Mouse (Mus musculus) intestine, postnatal 0 days (tissue): ENCODE data around the gene Man2a2. TPM values are rescaled to one million over a fixed set of nuclear protein-coding genes. Genes with fewer than 3 reads are reported as not detected.
A peak's percentile ranks its signal among the peaks of the same experiment; 100 is the strongest.

Source experiments
- ATAC-seq: fragments of 200-750 bp; cut with Nextera tagmentation; 2 replicates; pipeline ENCODE4 v1.8.0; 2017; ENCODE audit warnings: mild to moderate bottlenecking, moderate TSS enrichment, moderate library complexity
- H3K27ac ChIP-seq: fragments of 300-500 bp; sonication (generic); 2 replicates; pipeline ENCODE4 v1.5.1; 2014; ENCODE audit warnings: mild to moderate bottlenecking, low read depth, low read length, moderate library complexity
- H3K27me3 ChIP-seq: fragments of 300-500 bp; sonication (generic); replicated peaks from 2 replicates; pipeline ENCODE4 v1.6.1; 2014; ENCODE audit warnings: low read length, mixed read lengths; ENCODE audit not compliant: control insufficient read depth, insufficient read depth
- H3K36me3 ChIP-seq: fragments of 300-500 bp; sonication (generic); 2 replicates; pipeline ENCODE4 v1.6.1; 2014; ENCODE audit warnings: mild to moderate bottlenecking, moderate library complexity; ENCODE audit not compliant: control insufficient read depth, insufficient read depth
- H3K4me1 ChIP-seq: fragments of 300-500 bp; sonication (generic); replicated peaks from 2 replicates; pipeline ENCODE4 v1.6.1; 2014; ENCODE audit warnings: antibody characterized with exemption, low read length, mixed read lengths; ENCODE audit not compliant: control insufficient read depth, insufficient read depth
- H3K4me2 ChIP-seq: fragments of 300-500 bp; sonication (generic); replicated peaks from 2 replicates; pipeline ENCODE4 v1.6.1; 2014; ENCODE audit warnings: low read depth, mild to moderate bottlenecking, moderate library complexity
- H3K4me3 ChIP-seq: fragments of 300-500 bp; sonication (generic); 2 replicates; pipeline ENCODE4 v1.5.1; 2014; ENCODE audit warnings: low read depth, low read length
- H3K9ac ChIP-seq: fragments of 300-500 bp; sonication (generic); 2 replicates; pipeline ENCODE4 v1.6.1; 2014; ENCODE audit warnings: mild to moderate bottlenecking, low read depth, low read length
- H3K9me3 ChIP-seq: fragments of 300-500 bp; sonication (generic); 2 replicates; pipeline ENCODE4 v1.6.1; 2016; ENCODE audit warnings: mixed run types; ENCODE audit not compliant: control insufficient read depth
- CTCF ChIP-seq: sonication (generic); IDR thresholded peaks from 2 replicates; pipeline ENCODE4 v1.5.1; 2016; ENCODE audit warnings: low read depth, mild to moderate bottlenecking, control low read depth, antibody characterized with exemption, moderate library complexity
- WGBS: fragments of 180-500 bp; shearing (Covaris S2); extraction: QIAGEN DNeasy Blood & Tissue Kit; methylation state at CpG from one replicate; pipeline ENCODE4 v1.1.7; 2014; 5-methylcytosine and 5-hydroxymethylcytosine counted together
- polyA plus RNA-seq: library from polyadenylated mRNA; unstranded; fragments of >200 nt; fragmentation: Nextera tagmentation; extraction: Ambion mirVana; gene quantifications from 2 replicates; pipeline ENCODE4 v1.2.1, GENCODE M21; 2015

Gene Man2a2
- polyA plus RNA-seq, 1 experiment from 2014 or later, result 4.8 TPM

- TF ChIP-seq CTCF, result no peak
- H3K9ac ChIP-seq, result peak overlapping the region; percentile 100
- peaks cover 11% of the 10 kb centered on the region for H3K36me3 ChIP-seq
- ATAC-seq, result peak; percentile 64
- H3K9me3 ChIP-seq, result no peaks in the 10 kb centered on the region
- peak overlapping the region; percentile 99 for H3K27ac ChIP-seq
- WGBS, result under 1% methylated on average over 90 of the region's 102 CpGs
- peaks cover 5% of the 10 kb centered on the region; the same call in 1 of the 2 replicates for H3K4me1 ChIP-seq
- H3K27me3 ChIP-seq, result no peaks in the 10 kb centered on the region
- H3K4me2 ChIP-seq, result peak overlapping the region; percentile 89
- H3K4me3 ChIP-seq, result peak overlapping the region; percentile 90
Measured at GRCm38 (mm10) chr7:80401860-80402641, 30.9 kb upstream of the Man2a2 start.

GRCm38 (mm10) chr7:80401041-80401859, 30.1 kb upstream of the Man2a2 start:
- TF ChIP-seq CTCF, result no peak
- no peaks in the 10 kb centered on the region for H3K27me3 ChIP-seq
- H3K36me3 ChIP-seq, result peaks cover 19% of the 10 kb centered on the region
- H3K27ac ChIP-seq, result peak overlapping the region; percentile 99
- no peaks in the 10 kb centered on the region for H3K9me3 ChIP-seq
- H3K4me1 ChIP-seq, result peaks cover 5% of the 10 kb centered on the region; the same call in 1 of the 2 replicates
- peak overlapping the region; percentile 100 for H3K9ac ChIP-seq
- peak overlapping the region; percentile 90 for H3K4me3 ChIP-seq
- ATAC-seq, result no peak
- peak overlapping the region; percentile 89 for H3K4me2 ChIP-seq
- 21% methylated on average over 5 of the region's 5 CpGs for WGBS

GRCm38 (mm10) chr7:80400571-80400970, 29.4 kb upstream of the Man2a2 start:
- TF ChIP-seq CTCF, result no peak

GRCm38 (mm10) chr7:80400099-80400498, 28.9 kb upstream of the Man2a2 start:
- peak overlapping the region; percentile 89 for H3K4me2 ChIP-seq
- no peak for ATAC-seq
- WGBS, result 45% methylated on average over 5 of the region's 5 CpGs
- H3K9me3 ChIP-seq, result no peaks in the 10 kb centered on the region
- peaks cover 29% of the 10 kb centered on the region for H3K36me3 ChIP-seq
- H3K4me3 ChIP-seq, result 0 out of 2 replicates have a peak overlapping the region, but pooled peaks have one; percentile 90
- TF ChIP-seq CTCF, result peak; percentile 37
- H3K27ac ChIP-seq, result peak overlapping the region; percentile 99
- H3K4me1 ChIP-seq, result peaks cover 5% of the 10 kb centered on the region; the same call in 1 of the 2 replicates
- H3K9ac ChIP-seq, result peak overlapping the region; percentile 100
- no peaks in the 10 kb centered on the region for H3K27me3 ChIP-seq

More at GRCm38 (mm10) chr7:80400571-80400970, 29.4 kb upstream of the Man2a2 start:
- H3K27ac ChIP-seq, result peak overlapping the region; percentile 99
- peak overlapping the region; percentile 89 for H3K4me2 ChIP-seq
- peak overlapping the region; percentile 90 for H3K4me3 ChIP-seq
- ATAC-seq, result peak; percentile 38
- peaks cover 24% of the 10 kb centered on the region for H3K36me3 ChIP-seq
- no peaks in the 10 kb centered on the region for H3K9me3 ChIP-seq
- H3K4me1 ChIP-seq, result peaks cover 5% of the 10 kb centered on the region; the same call in 1 of the 2 replicates
- no peaks in the 10 kb centered on the region for H3K27me3 ChIP-seq
- 42% methylated on average over 6 of the region's 6 CpGs for WGBS
- peak overlapping the region; percentile 100; the same call in 1 of the 2 replicates for H3K9ac ChIP-seq

- 78% methylated on average over 9 of the region's 9 CpGs for WGBS
- Histone ChIP-seq H3K27me3 (no peaks in the 10 kb centered on the region), H3K4me1 (peaks cover 5% of the 10 kb centered on the region; the same call in 1 of the 2 replicates), H3K9me3 (no peaks in the 10 kb centered on the region), H3K36me3 (peaks cover 39% of the 10 kb centered on the region), H3K27ac (no peak overlapping the region), H3K9ac (no peak overlapping the region), H3K4me3 (no peak overlapping the region), H3K4me2 (no peak overlapping the region)
- no peak for TF ChIP-seq CTCF
- ATAC-seq, result no peak
Measured at GRCm38 (mm10) chr7:80398654-80399444, 27.7 kb upstream of the Man2a2 start.
